Mouse (Mus musculus) MEL (cell line): ENCODE results near the gene Slc9a4. TPM values are rescaled to one million over a fixed set of nuclear protein-coding genes. Genes with fewer than 3 reads are reported as not detected.

ENCODE experiments used
- DNase-seq: peaks from one replicate; pipeline ENCODE4 v3.0.0; 2011; ENCODE audit warnings: low read depth, low spot score
- H3K27ac ChIP-seq: 2 replicates; pipeline ENCODE4 v1.5.1; 2012; ENCODE audit warnings: low read depth, mild to moderate bottlenecking, control low read depth, low read length, moderate library complexity; ENCODE audit not compliant: control insufficient read depth
- H3K27me3 ChIP-seq, 2 experiments: fragments of 150-350 bp in 1 of 2; sonication (generic) in 1 of 2; 2 replicates each; pipeline ENCODE4 v1.6.1; 2012; ENCODE audit warnings: low read length in 2 of 2, mild to moderate bottlenecking in 2 of 2, improper control_type of control experiment in 1 of 2, moderate library complexity in 1 of 2; ENCODE audit not compliant: insufficient read depth in 2 of 2, control insufficient read depth in 1 of 2
- H3K36me3 ChIP-seq, 2 experiments: 2 replicates each; pipeline ENCODE4 v1.6.1; 2012 to 2014; ENCODE audit warnings: low read length in 2 of 2, improper control_type of control experiment in 1 of 2, inconsistent platforms in 1 of 2, mild to moderate bottlenecking in 1 of 2; ENCODE audit not compliant: insufficient read depth in 2 of 2, control insufficient read depth in 1 of 2
- H3K4me1 ChIP-seq, 2 experiments: fragments of 150-350 bp in 1 of 2; sonication (generic) in 1 of 2; 2 replicates each; pipeline ENCODE4 v1.6.1; 2012; ENCODE audit warnings: low read length in 2 of 2, improper control_type of control experiment in 1 of 2, mild to moderate bottlenecking in 1 of 2; ENCODE audit not compliant: insufficient read depth in 2 of 2, control insufficient read depth in 1 of 2
- H3K4me3 ChIP-seq, 2 experiments: fragments of 150-350 bp in 1 of 2; sonication (generic) in 1 of 2; 2 replicates each; pipeline ENCODE4 v1.5.1; 2012; ENCODE audit warnings: low read depth in 2 of 2, low read length in 2 of 2, mild to moderate bottlenecking in 2 of 2, moderate library complexity in 2 of 2, control low read depth in 1 of 2, improper control_type of control experiment in 1 of 2; ENCODE audit not compliant: control insufficient read depth in 1 of 2, insufficient read depth in 1 of 2
- H3K79me2 ChIP-seq: 2 replicates; pipeline ENCODE4 v1.6.1; 2012; ENCODE audit warnings: mild to moderate bottlenecking, low read length, moderate library complexity; ENCODE audit not compliant: control insufficient read depth, poor library complexity, insufficient read depth
- H3K9ac ChIP-seq: 2 replicates; pipeline ENCODE4 v1.6.1; 2012; ENCODE audit warnings: low read depth, mild to moderate bottlenecking, control low read depth, low read length, moderate library complexity; ENCODE audit not compliant: control insufficient read depth, poor library complexity, severe bottlenecking
- H3K9me3 ChIP-seq: fragments of 150-350 bp; sonication (generic); replicated peaks from 2 replicates; pipeline ENCODE4 v1.6.1; 2012; ENCODE audit warnings: mild to moderate bottlenecking, low read length, improper control_type of control experiment, moderate library complexity; ENCODE audit not compliant: insufficient read depth
- BHLHE40 ChIP-seq: IDR thresholded peaks from 2 replicates; pipeline ENCODE4 v1.6.1; 2012; ENCODE audit warnings: low read depth, mild to moderate bottlenecking, inconsistent platforms, low read length, improper control_type of control experiment, borderline replicate concordance
- CHD1 ChIP-seq: IDR thresholded peaks from 2 replicates; pipeline ENCODE4 v1.6.1; 2012; ENCODE audit warnings: low read depth, mild to moderate bottlenecking, inconsistent platforms, low read length, improper control_type of control experiment
- CTCF ChIP-seq, 3 experiments: IDR thresholded peaks in 2 of 3; conservative IDR thresholded peaks in 1 of 3; 2 replicates each; pipeline ENCODE4 v1.5.1; 2011 to 2012; ENCODE audit warnings: low read length in 3 of 3, low read depth in 2 of 3, mild to moderate bottlenecking in 2 of 3, improper control_type of control experiment in 1 of 3, inconsistent platforms in 1 of 3, mixed read lengths in 1 of 3, moderate library complexity in 1 of 3; ENCODE audit not compliant: control insufficient read depth in 1 of 3, insufficient read depth in 1 of 3, poor library complexity in 1 of 3, severe bottlenecking in 1 of 3
- EP300 ChIP-seq, 2 experiments: IDR thresholded peaks; 2 replicates each; pipeline ENCODE4 v1.6.1; 2011; ENCODE audit warnings: improper control_type of control experiment in 2 of 2, low read length in 2 of 2, low read depth in 1 of 2, mild to moderate bottlenecking in 1 of 2
- ETS1 ChIP-seq: IDR thresholded peaks from 2 replicates; pipeline ENCODE4 v1.6.1; 2012; ENCODE audit warnings: low read depth, mild to moderate bottlenecking, inconsistent platforms, low read length, improper control_type of control experiment, moderate library complexity
- GABPA ChIP-seq: IDR thresholded peaks from 2 replicates; pipeline ENCODE4 v1.6.1; 2012; ENCODE audit warnings: low read depth, mild to moderate bottlenecking, inconsistent platforms, low read length, improper control_type of control experiment, moderate library complexity
- GATA1 ChIP-seq: IDR thresholded peaks from 2 replicates; pipeline ENCODE4 v1.6.1; 2011; ENCODE audit warnings: low read depth, low read length, improper control_type of control experiment
- HCFC1 ChIP-seq: IDR thresholded peaks from 2 replicates; pipeline ENCODE4 v1.6.1; 2012; ENCODE audit warnings: low read depth, mild to moderate bottlenecking, inconsistent platforms, low read length, improper control_type of control experiment, moderate library complexity
- MAFK ChIP-seq: IDR thresholded peaks from 2 replicates; pipeline ENCODE4 v1.6.1; 2011; ENCODE audit warnings: low read depth, mild to moderate bottlenecking, low read length, improper control_type of control experiment, borderline replicate concordance
- MAX ChIP-seq: IDR thresholded peaks from 2 replicates; pipeline ENCODE4 v1.6.1; 2011; ENCODE audit warnings: low read length, improper control_type of control experiment
- NELFE ChIP-seq: IDR thresholded peaks from 2 replicates; pipeline ENCODE4 v1.6.1; 2011; ENCODE audit warnings: low read depth, low read length, improper control_type of control experiment
- POLR2AphosphoS5 ChIP-seq: IDR thresholded peaks from 2 replicates; pipeline ENCODE4 v1.6.1; 2012; ENCODE audit warnings: low read depth, borderline replicate concordance, mild to moderate bottlenecking, inconsistent platforms, low read length, moderate library complexity, mixed read lengths
- RAD21 ChIP-seq: IDR thresholded peaks from 2 replicates; pipeline ENCODE4 v1.6.1; 2011; ENCODE audit warnings: mild to moderate bottlenecking, low read depth, low read length, improper control_type of control experiment
- SIN3A ChIP-seq: IDR thresholded peaks from 2 replicates; pipeline ENCODE4 v1.6.1; 2012; ENCODE audit warnings: low read length, improper control_type of control experiment, inconsistent platforms
- SMC3 ChIP-seq: IDR thresholded peaks from 2 replicates; pipeline ENCODE4 v1.6.1; 2011; ENCODE audit warnings: low read depth, low read length, improper control_type of control experiment
- TBP ChIP-seq: IDR thresholded peaks from 2 replicates; pipeline ENCODE4 v1.8.0; 2011; ENCODE audit warnings: low read depth, low read length, improper control_type of control experiment
- UBTF ChIP-seq: IDR thresholded peaks from 2 replicates; pipeline ENCODE4 v1.6.1; 2012; ENCODE audit warnings: low read depth, mild to moderate bottlenecking, inconsistent platforms, low read length, improper control_type of control experiment, moderate library complexity, borderline replicate concordance; ENCODE audit not compliant: insufficient read depth
- ZC3H11A ChIP-seq: IDR thresholded peaks from 2 replicates; pipeline ENCODE4 v1.6.1; 2012; ENCODE audit warnings: low read depth, mild to moderate bottlenecking, inconsistent platforms, low read length, improper control_type of control experiment
- ZKSCAN1 ChIP-seq: IDR thresholded peaks from 2 replicates; pipeline ENCODE4 v1.6.1; 2012; ENCODE audit warnings: low read depth, mild to moderate bottlenecking, inconsistent platforms, low read length, improper control_type of control experiment, moderate library complexity
- ZMIZ1 ChIP-seq: IDR thresholded peaks from 2 replicates; pipeline ENCODE4 v1.6.1; 2012; ENCODE audit warnings: low read depth, mild to moderate bottlenecking, inconsistent platforms, low read length, improper control_type of control experiment, moderate library complexity
- ZNF384 ChIP-seq: IDR thresholded peaks from 2 replicates; pipeline ENCODE4 v1.6.1; 2012; ENCODE audit warnings: low read depth, mild to moderate bottlenecking, inconsistent platforms, low read length, improper control_type of control experiment
- polyA plus RNA-seq, 2 experiments: library from polyadenylated mRNA; stranded (reverse) in 1 of 2; unstranded in 1 of 2; fragments of >175 nt in 1 of 2; fragments of >200 nt in 1 of 2; gene quantifications; 2 replicates each; pipeline versions ENCODE4 v1.2.1 to v1.2.4; 2012; ENCODE audit warnings: low replicate concordance in 2 of 2, low read depth in 1 of 2; ENCODE audit not compliant: insufficient read length in 2 of 2, insufficient read depth in 1 of 2, missing spikeins in 1 of 2
- total RNA-seq: library from RNA; depleted of rRNA; stranded (reverse); fragments of 300-350 nt; gene quantifications from 2 replicates; pipeline ENCODE4 v1.2.3, GENCODE M21; 2012

The Slc9a4 gene
- total and polyA plus RNA-seq, 3 experiments, result not detected

DNA sequence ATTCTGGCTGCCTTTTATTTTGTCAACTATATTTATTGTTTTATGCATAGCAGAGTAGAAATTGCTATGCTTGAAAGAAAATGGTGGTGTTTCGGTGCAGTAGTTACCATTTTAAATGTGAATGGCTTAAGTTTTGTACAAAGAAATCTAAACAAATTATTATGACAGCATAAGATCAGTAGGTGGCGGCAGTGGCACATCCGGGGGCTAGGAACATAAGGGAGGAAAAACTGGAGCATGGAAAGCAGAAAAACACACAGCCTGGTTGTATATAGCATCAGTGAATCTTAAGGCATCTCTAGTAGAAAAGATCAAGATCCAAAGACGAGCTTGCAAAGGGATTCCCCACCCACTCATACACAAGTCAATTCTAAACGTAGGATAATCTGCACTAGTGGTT lies 42.3 kb upstream of the Slc9a4 start:
- H3K79me2 ChIP-seq, result no peaks in the 10 kb centered on the region
- H3K9me3 ChIP-seq, result no peaks in the 10 kb centered on the region
- no peak overlapping the region for H3K27ac ChIP-seq
- H3K9ac ChIP-seq, result no peak overlapping the region
- H3K27me3 ChIP-seq, result peaks cover 0 to 2% of the 10 kb centered on the region in 2 experiments; a peak in 2 of 4 replicates
- no peaks in the 10 kb centered on the region for H3K4me1 ChIP-seq
- no peak for DNase-seq
- H3K4me3 ChIP-seq, result no peak overlapping the region
- no peak for TF ChIP-seq ZNF384
- no peak for TF ChIP-seq MAX
- no peak for TF ChIP-seq MAFK
- peak; percentile 11 for TF ChIP-seq RAD21
- peak in 2 of 3 experiments; percentile 11 to 25; a peak in 3 of 6 replicates for TF ChIP-seq CTCF (IDR thresholded peaks at IDR 0.05 in 2 of 3, conservative IDR thresholded peaks at IDR 0.05 in 1 of 3; ENCODE audit: control insufficient read depth in 1 of 3, insufficient read depth in 1 of 3, low read depth in 2 of 3, low read length in 3 of 3, poor library complexity in 1 of 3, severe bottlenecking in 1 of 3)
- TF ChIP-seq, all 39 proteins: peak for 2
- no peaks in the 10 kb centered on the region for H3K36me3 ChIP-seq

DNA sequence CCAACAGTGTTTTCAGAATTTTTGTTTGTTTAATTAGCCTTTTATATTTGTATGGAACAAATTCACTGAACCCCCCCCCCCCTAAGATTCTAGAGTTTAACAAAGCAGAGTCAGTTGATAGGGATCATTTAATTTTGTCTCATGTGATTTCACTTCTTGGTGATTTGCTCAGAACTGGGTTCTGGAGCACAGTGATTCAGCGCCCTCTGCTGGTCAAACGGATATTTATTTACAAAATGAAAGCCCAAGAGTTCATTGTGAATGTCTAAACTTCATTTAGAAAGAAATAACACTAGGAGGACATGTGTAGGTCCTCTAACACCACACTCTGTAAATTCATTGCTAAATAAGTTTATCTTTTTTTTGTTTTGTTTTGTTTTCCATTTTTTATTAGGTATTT lies 35.2 kb upstream of the Slc9a4 start:
- DNase-seq, result peak; percentile 74
- no peak overlapping the region for H3K4me3 ChIP-seq
- H3K9me3 ChIP-seq, result no peaks in the 10 kb centered on the region
- H3K4me1 ChIP-seq, result no peaks in the 10 kb centered on the region
- TF ChIP-seq ZC3H11A (peak; percentile 94), SMC3 (peak; percentile 94), ZMIZ1 (no peak), RAD21 (peak; percentile 95), GABPA (no peak), TBP (no peak), ETS1 (no peak), POLR2AphosphoS5 (no peak), CTCF (IDR thresholded peaks at IDR 0.05 in 2 of 3, conservative IDR thresholded peaks at IDR 0.05 in 1 of 3; ENCODE audit: control insufficient read depth in 1 of 3, insufficient read depth in 1 of 3, low read depth in 2 of 3, low read length in 3 of 3, poor library complexity in 1 of 3, severe bottlenecking in 1 of 3) (peak; percentile 53 to 91 (median 75)), HCFC1 (no peak), GATA1 (no peak), EP300 (IDR thresholded peaks at IDR 0.05; ENCODE audit: low read depth in 1 of 2, low read length in 2 of 2) (no peak)
- TF ChIP-seq, all 39 proteins: peak for 4
- Histone ChIP-seq H3K36me3 (no peaks in the 10 kb centered on the region), H3K27me3 (peaks cover 0 to 2% of the 10 kb centered on the region in 2 experiments; a peak in 2 of 4 replicates), H3K79me2 (no peaks in the 10 kb centered on the region), H3K9ac (no peak overlapping the region), H3K27ac (no peak overlapping the region)

DNA sequence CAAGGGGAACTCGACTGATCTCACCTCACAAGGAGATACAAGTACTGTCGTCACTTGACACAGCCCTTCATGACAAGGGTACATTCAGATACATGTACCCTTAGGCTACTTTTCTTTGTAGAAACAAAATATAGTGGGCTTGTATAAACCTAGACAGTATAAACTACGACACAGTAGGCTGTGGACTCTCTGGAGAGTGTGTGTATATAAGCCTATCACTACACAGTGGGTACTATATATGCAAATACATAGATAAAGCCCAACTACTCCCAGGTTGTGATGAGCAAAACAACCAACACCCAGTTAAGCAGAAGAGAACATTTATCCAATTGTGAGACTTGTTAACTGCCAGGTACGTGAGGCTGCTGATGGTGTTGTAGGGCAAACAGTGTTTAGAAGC lies 33.2 kb upstream of the Slc9a4 start:
- Histone ChIP-seq H3K9me3 (no peaks in the 10 kb centered on the region), H3K27me3 (peaks cover 0 to 2% of the 10 kb centered on the region in 2 experiments; a peak in 2 of 4 replicates), H3K4me3 (no peak overlapping the region), H3K9ac (no peak overlapping the region), H3K79me2 (no peaks in the 10 kb centered on the region), H3K27ac (no peak overlapping the region), H3K4me1 (no peaks in the 10 kb centered on the region), H3K36me3 (no peaks in the 10 kb centered on the region)
- DNase-seq, result no peak
- TF ChIP-seq MAX (no peak), SIN3A (no peak), MAFK (no peak), TBP (no peak), NELFE (no peak), ZKSCAN1 (no peak), BHLHE40 (no peak), ETS1 (no peak), EP300 (IDR thresholded peaks at IDR 0.05; ENCODE audit: low read depth in 1 of 2, low read length in 2 of 2) (no peak), CHD1 (no peak), UBTF (no peak)
